Comparison of ENCODE assay signal across 10 mouse cellular contexts in the genomic region with DNA sequence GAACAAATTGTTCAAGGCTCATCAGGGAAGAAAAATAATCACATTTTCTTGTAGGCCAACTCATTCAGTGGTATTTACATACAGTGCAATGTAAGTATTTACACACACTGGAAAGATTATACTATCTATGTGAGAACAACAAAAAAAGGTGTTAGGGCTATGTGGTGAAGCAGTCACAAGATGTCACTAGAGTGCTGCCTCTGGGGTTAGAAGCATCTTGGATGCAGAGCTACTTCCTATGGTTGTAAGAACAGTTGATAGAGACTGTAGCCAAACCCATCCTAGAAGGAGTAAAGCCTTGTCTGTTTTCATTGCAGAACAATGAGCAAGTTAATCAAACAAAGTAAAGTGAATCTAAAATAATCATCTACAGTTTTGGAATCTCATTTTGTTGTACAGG. TPM values are rescaled to one million over a fixed set of nuclear protein-coding genes. Genes with fewer than 3 reads are reported as not detected.
A peak's percentile ranks its signal among the peaks of the same experiment; 100 is the strongest.
DNase-seq lines count a peak whose midpoint lies in the region; ATAC-seq lines count a peak whose summit lies in the region.
"Had no signal": no experiment of that assay in that cellular context is flagged by ENCODE, and none has a peak within 500 bp of the region (broad histone marks: within the 10 kb centered on the region; RNA-seq: fewer than 3 reads in every experiment).

No protein-coding gene starts in this region.

- no peak overlapping the region for H3K27ac ChIP-seq in limb, embryonic 11.5 days (replicated peaks; ENCODE audit: low read depth, low read length)
- H3K27ac ChIP-seq in limb, embryonic 10.5 days, result no peak overlapping the region
- H3K27ac ChIP-seq in midbrain, embryonic 14.5 days (replicated peaks; ENCODE audit: low read depth, low read length), result no peak overlapping the region
- H3K27ac ChIP-seq: embryonic facial prominence, embryonic 12.5 days; limb, embryonic 15.5 days had no signal

- no peak overlapping the region for H3K9ac ChIP-seq in limb, embryonic 11.5 days (ENCODE audit: low read length)
- no peak overlapping the region for H3K9ac ChIP-seq in midbrain, embryonic 14.5 days (replicated peaks; ENCODE audit: low read length)
- H3K9ac ChIP-seq: embryonic facial prominence, embryonic 12.5 days; limb, embryonic 15.5 days had no signal

- H3K4me2 ChIP-seq in limb, embryonic 11.5 days (ENCODE audit: low read depth, severe bottlenecking), result no peak overlapping the region
- no peak overlapping the region for H3K4me2 ChIP-seq in midbrain, embryonic 14.5 days (ENCODE audit: low read length)
- H3K4me2 ChIP-seq: embryonic facial prominence, embryonic 12.5 days; limb, embryonic 15.5 days had no signal

- ATAC-seq in limb, embryonic 11.5 days (ENCODE audit: insufficient number of reproducible peaks, low FRiP score, low TSS enrichment, low read depth), result no peak
- ATAC-seq in midbrain, embryonic 14.5 days (ENCODE audit: low FRiP score, low TSS enrichment), result peak; percentile 72; the same call in 1 of the 2 replicates

- H3K4me1 ChIP-seq in limb, embryonic 11.5 days (ENCODE audit: control insufficient read depth, insufficient read depth, low read length), result no peaks in the 10 kb centered on the region
- H3K4me1 ChIP-seq in limb, embryonic 10.5 days, result no peaks in the 10 kb centered on the region
- no peaks in the 10 kb centered on the region for H3K4me1 ChIP-seq in midbrain, embryonic 14.5 days (ENCODE audit: control insufficient read depth, insufficient read depth, low read length)
- H3K4me1 ChIP-seq: embryonic facial prominence, embryonic 12.5 days; limb, embryonic 15.5 days had no signal

- no peak overlapping the region for H3K4me3 ChIP-seq in limb, embryonic 11.5 days (ENCODE audit: low read depth, low read length)
- H3K4me3 ChIP-seq in limb, embryonic 10.5 days, result no peak overlapping the region
- no peak overlapping the region for H3K4me3 ChIP-seq in midbrain, embryonic 14.5 days (replicated peaks; ENCODE audit: low read depth, low read length)
- H3K4me3 ChIP-seq: embryonic facial prominence, embryonic 12.5 days; limb, embryonic 15.5 days had no signal

- DNase-seq in limb, embryonic 11.5 days (ENCODE audit: low spot score), result peak; percentile 33
- DNase-seq in limb, embryonic 10.5 days (ENCODE audit: low spot score), result no peak
- DNase-seq in NIH3T3 (ENCODE audit: low read depth), result peak; percentile 67
- peak; percentile 57 for DNase-seq in embryo, embryonic 10.5 days (ENCODE audit: low spot score)
- DNase-seq in kidney, postnatal 14 days, result peak; percentile 48
- DNase-seq in midbrain, embryonic 14.5 days, result peak; percentile 85
- no peak for DNase-seq in testis, postnatal 14 days (ENCODE audit: low spot score)
- DNase-seq in spleen, adult 12 weeks (ENCODE audit: low spot score), result no peak

- H3K27me3 ChIP-seq in limb, embryonic 11.5 days (ENCODE audit: control insufficient read depth, insufficient read depth, low read length), result no peaks in the 10 kb centered on the region
- H3K27me3 ChIP-seq in limb, embryonic 10.5 days (ENCODE audit: low read depth, poor library complexity, severe bottlenecking), result no peaks in the 10 kb centered on the region
- no peaks in the 10 kb centered on the region for H3K27me3 ChIP-seq in midbrain, embryonic 14.5 days (ENCODE audit: control insufficient read depth, insufficient read depth, low read length)
- H3K27me3 ChIP-seq: embryonic facial prominence, embryonic 12.5 days; limb, embryonic 15.5 days had no signal

- H3K9me3 ChIP-seq in limb, embryonic 11.5 days (ENCODE audit: control insufficient read depth, low read length), result no peaks in the 10 kb centered on the region
- H3K9me3 ChIP-seq in limb, embryonic 10.5 days (replicated peaks), result no peaks in the 10 kb centered on the region
- no peaks in the 10 kb centered on the region for H3K9me3 ChIP-seq in midbrain, embryonic 14.5 days (ENCODE audit: control insufficient read depth, low read length)
- H3K9me3 ChIP-seq: embryonic facial prominence, embryonic 12.5 days; limb, embryonic 15.5 days had no signal

- H3K36me3 ChIP-seq in limb, embryonic 11.5 days (ENCODE audit: control insufficient read depth, insufficient read depth, low read length), result no peaks in the 10 kb centered on the region
- no peaks in the 10 kb centered on the region for H3K36me3 ChIP-seq in limb, embryonic 10.5 days
- H3K36me3 ChIP-seq in midbrain, embryonic 14.5 days (ENCODE audit: control insufficient read depth, insufficient read depth, low read length), result no peaks in the 10 kb centered on the region
- H3K36me3 ChIP-seq: embryonic facial prominence, embryonic 12.5 days; limb, embryonic 15.5 days had no signal

RNA-seq across cellular contexts. Expression of gene Mcm9, which starts 11.3 kb away (rescaled TPM):
- polyA plus RNA-seq in limb, embryonic 11.5 days (2014; fragmentation: Nextera tagmentation; extraction: Ambion mirVana), result 16.0 and 17.1 TPM in 2 replicates
- polyA plus RNA-seq in limb, embryonic 10.5 days (2016; fragmentation: Nextera tagmentation; extraction: Ambion mirVana), result 12.5 and 14.7 TPM in 2 replicates
- 7.6 and 7.7 TPM in 2 replicates for polyA plus RNA-seq in midbrain, embryonic 14.5 days (2014; fragmentation: Nextera tagmentation; extraction: Ambion mirVana)

RNA-seq across cellular contexts. Expression of gene Asf1a, which starts 45.0 kb away (rescaled TPM):
- 168 and 169 TPM in 2 replicates for polyA plus RNA-seq in limb, embryonic 11.5 days (2014; fragmentation: Nextera tagmentation; extraction: Ambion mirVana)
- 176 and 177 TPM in 2 replicates for polyA plus RNA-seq in limb, embryonic 10.5 days (2016; fragmentation: Nextera tagmentation; extraction: Ambion mirVana)
- polyA plus RNA-seq in midbrain, embryonic 14.5 days (2014; fragmentation: Nextera tagmentation; extraction: Ambion mirVana), result 81.1 and 92.6 TPM in 2 replicates

Comparison
In these comparisons a context has a peak if more than half of its experiments do, and no peak if none do; other contexts are left out.
1. DNase-seq: peak in limb, embryonic 11.5 days (single experiment), NIH3T3 (single experiment), embryo, embryonic 10.5 days (single experiment), kidney, postnatal 14 days (single experiment) and midbrain, embryonic 14.5 days (single experiment); none in limb, embryonic 10.5 days (single experiment), testis, postnatal 14 days (single experiment) and spleen, adult 12 weeks (single experiment).